Mouse (Mus musculus): Measurements from ENCODE around the gene Zfp709.
"Not testable (repeated sequence)": the region's sequence is repeated elsewhere in the genome, so short reads cannot be mapped to it uniquely, and the experiment has no call there.

The Zfp709 gene

DNA sequence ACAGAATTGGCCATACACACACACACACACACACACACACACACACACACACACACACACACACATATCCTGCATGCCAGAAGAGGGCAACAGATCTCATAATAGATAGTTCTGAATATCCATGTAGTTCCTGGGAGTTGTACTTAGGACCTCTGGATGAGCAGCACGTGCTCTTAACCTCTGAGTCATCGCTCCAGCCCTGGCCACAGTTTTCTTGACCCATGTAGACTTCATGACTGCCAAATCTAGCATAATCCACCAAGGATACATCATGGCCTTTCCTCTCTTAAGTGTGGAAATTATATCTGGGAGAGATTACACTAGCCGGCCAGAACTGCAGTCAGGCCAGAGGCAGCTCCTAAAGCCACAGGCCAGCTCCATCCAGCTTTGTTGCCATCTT is 44.7 kb downstream of the Zfp709 start:
- DNase-seq = no peak

DNA sequence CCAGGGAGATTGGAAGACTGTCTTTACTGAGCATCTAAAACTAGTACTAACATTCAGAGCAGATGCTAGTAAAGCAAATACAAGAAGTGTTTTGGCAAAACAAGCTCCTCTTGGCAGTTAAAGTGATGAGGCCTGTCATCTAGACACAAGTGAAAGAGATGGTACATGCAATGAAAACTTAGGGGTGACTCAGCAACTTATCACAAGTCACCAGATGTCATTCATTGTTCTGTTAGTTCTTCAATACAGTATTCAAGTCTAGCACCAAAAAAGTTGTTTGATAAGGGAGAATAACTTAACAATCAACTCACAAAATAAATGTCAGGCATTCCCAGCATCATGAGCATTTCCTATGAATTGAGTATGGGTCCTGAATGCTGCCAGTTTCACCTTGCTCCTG is 46.0 kb downstream of the Zfp709 start:
- no peak for DNase-seq

- DNase-seq = not testable (repeated sequence)
Measured at GRCm38 (mm10) chr8:71938037-71938436, 56.2 kb downstream of the Zfp709 start.

DNA sequence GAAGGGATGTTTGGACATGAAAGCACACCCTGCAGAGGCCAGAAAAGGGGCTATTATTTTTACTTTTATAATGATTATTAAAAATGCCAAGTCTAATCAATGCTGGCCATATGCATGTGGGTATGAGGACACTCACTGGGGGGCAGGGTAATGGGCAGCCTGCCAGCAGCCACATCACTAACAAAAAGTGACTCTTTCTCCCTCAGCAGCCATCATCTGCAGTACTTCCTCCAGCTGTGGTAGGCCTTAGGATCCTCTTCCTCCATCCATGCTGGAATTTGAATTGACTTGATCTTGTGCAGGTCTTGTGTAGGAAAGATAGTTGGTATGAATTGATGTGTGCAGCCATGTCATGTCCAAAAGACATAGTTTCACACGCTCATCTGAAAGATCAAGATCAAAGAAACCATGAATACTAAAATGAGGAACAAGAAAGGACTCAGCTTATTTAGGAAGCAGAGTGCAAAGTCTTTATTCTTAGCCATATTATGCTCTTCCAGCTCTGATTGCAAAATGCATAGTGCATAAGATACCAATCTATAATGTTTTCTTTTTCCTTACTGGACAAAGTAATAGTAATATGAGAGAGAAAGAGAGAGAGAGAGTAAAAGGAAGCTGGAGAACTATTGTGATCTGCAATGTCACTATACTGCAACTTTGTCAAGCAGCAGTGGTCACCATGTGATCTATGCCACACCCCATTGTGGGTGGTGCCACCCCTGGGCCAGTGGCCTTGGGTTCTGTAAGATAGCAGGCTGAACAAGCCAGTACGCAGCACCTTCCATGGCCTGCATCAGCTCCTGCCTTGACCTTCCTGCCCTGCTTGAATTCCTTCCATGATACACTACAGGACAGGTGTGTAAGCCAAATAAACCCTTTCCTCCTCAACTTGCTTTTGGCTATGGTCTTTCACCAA is 58.7 kb downstream of the Zfp709 start:
- no peak for DNase-seq

GRCm38 (mm10) chr8:71941776-71942175 is 60.0 kb downstream of the Zfp709 start:
- no peak for DNase-seq
